Mouse (Mus musculus) 416B (cell line): ENCODE measurements around the gene Gm13539.
"Not testable (repeated sequence)": the region's sequence is repeated elsewhere in the genome, so short reads cannot be mapped to it uniquely, and the experiment has no call there.

Experiments
- DNase-seq: peaks from one replicate; pipeline ENCODE4 v3.0.0; 2011; ENCODE audit warnings: low read depth

Gene Gm13539

DNA sequence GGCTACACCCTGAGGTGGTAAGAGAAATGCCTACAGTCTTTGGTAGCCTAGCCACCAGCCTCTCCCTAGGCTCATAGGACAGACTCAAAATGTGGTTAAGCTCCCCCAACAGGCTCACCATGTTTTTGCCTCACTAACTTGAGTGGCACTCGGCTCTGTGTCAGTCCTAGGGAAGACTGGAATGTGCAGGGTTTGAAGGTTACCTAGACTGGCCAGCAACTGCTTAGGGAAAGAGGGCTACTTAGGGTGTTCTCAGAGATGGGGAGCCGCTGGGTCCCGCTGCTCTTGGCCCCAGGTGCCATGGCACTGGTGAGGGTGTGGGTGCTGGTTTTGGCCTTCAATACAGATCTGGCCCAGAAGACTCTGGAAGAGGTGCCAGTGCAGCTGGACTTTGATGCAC is at the start of gene Gm13539:
Gene Gm13539 (plus strand): TSS at position 301 of the 400 bp plus-strand sequence.
- no peak for DNase-seq

DNA sequence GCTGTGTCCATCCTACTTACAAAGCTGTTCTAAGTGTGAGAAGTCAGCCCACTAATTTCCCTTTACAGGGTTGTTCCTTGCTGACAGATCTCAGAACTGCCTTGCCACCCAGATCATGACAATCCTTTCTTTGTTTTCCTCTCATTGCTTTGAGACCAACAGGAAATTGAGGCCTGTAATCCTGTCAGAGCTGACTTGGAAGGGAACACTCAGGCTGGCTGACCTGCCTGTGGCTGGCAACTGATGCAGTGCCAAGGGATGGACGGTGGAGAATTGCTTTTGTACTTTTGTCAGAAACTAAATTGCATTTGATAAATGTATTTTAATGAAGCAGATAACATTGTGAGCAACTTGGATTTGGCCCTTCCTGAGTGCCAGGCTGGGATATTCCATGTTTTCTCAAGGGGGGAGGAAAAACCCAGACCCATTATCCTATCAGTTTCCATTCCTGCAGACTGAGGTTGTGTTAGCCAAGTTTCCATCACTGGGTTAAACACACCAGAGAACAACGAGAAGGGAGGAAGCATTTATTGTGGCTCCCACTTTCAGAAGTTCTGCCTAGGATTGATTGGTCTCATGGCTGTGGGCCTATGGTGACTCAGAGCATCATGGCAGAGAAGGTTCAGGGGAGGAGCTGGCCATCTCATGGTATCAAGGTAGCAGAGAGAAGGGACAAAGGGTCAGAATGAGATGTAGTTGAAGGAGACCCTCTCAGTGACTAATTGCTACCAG is 48.7 kb upstream of the Gm13539 start:
- DNase-seq, result no peak

DNA sequence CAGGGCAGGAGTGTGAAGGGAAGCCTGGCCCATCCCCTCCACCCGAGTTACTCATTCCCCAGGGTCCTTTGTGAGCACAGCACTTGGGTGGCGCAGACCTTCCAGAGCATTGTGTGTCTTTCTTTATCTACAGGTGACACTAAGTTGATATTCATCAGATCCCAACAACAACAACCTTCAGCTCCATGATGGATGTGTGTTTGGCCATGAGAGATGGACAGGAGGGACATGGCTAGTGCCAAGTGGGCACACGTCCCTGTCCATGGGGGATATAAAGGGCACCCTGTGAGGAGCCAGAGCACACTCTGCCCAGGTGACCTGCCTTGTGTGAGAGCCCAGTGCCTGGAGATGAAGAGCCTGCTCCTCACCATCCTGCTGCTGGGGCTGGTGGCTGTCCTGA is 45.3 kb upstream of the Gm13539 start, which contains the start of gene Obp2b:
Gene Obp2b (plus strand): TSS at position 301 of the 400 bp plus-strand sequence.
- not testable (repeated sequence) for DNase-seq

DNA sequence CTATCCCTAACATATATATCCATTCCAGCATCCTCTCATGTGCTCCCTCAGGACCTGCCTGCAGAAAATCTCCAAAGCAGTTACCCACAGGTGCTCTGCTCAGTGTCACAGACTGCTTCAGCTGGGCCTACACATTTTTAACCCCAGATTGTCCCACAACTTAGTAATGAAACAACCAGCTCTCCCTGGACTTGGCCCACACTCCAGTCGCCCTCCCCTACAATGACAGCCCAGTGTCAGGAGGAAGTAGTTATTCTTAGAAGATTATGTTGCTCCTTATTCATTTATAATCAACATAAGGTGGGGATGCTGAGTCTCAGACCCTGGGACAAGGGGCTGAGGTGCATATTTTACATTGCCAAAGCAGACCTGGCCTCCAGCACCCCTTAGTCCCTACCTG is 40.4 kb upstream of the Gm13539 start:
- peak; percentile 17 for DNase-seq

DNA sequence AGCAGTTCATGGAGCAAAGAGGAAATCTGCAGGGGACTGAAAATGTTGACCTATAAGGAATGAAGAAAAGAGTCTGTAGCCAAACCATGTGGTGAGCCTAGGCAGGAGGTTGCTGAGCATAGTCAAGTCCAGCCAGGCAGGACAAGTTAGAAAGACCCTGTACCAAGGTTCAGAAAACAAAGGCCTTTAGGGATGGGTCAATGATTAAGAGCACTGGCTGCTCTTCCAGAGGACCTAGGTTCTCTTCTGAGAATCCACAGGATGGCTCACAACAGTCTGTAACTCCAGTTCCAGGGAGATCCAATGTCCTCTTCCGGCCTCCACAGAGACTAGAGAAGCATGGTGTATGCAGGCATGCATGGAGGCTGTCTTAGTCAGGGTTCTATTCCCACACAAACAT is 27.9 kb upstream of the Gm13539 start:
- no peak for DNase-seq

DNA sequence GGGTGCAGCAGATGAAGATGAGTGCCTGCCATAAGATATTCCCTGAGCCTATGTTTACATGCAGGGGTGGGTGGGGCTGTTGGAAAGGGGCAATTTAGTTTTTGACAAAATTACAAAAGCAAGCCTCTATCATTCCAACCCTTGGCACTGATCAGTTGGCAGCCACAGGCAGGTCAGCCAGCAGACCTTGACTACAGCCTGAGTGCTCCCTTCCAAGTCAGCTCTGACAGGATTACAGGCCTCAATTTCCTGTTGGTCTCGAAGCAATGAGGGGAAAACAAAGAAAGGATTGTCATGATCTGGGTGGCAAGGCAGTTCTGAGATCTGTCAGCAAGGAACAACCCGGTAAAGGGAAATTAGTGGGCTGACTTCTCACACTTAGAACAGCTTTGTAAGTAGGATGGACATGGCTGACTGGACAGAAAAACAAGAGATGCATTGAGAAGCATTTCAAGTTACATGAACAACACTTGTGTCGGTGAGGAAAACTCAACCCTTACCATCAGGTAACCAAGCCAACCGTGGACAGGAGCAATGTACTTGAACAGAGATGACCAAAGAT is 23.9 kb upstream of the Gm13539 start:
- DNase-seq, result no peak

DNA sequence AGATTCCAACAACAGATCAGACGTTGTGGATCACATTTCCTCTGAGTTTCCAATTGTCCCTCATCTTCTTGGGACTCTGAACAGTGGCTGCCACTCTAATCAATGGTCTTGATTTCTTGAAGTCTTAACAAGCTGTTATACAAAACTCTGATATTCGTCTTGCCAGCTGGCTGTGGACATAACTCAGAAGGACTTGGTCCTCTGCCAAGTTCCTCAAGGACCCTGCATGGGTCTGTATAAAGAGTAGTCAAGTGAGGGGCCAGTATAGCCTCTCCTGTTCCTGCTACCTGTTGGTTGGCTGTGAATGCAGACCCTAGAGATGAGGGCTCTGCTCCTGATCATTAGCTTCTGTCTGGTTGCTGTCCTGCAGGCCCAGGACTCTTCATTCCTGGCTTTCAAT is 16.8 kb upstream of the Gm13539 start, which contains the start of gene Lcn3:
Gene Lcn3 (plus strand): TSS at position 301 of the 400 bp plus-strand sequence.
- DNase-seq, result no peak

DNA sequence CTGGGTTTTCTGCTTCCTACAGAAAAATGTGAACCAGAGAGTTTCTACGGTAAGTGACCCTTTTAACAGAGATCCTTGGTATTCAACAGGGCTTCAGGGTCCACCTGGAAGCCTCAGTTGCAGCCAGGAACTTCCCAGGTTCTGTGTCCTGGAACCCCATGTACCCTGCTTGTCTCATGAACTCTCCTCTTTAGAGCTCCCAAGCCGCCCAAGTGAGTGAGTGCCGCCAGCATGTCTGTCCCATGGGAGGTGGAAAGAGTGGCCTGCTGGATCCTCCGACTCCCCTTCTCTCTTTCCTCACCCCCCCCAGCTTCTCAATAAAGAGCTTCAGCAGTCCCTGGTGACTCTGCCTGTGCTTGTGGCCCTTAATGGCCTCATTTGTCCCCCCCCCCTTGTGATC is 14.3 kb upstream of the Gm13539 start:
- DNase-seq, result no peak

DNA sequence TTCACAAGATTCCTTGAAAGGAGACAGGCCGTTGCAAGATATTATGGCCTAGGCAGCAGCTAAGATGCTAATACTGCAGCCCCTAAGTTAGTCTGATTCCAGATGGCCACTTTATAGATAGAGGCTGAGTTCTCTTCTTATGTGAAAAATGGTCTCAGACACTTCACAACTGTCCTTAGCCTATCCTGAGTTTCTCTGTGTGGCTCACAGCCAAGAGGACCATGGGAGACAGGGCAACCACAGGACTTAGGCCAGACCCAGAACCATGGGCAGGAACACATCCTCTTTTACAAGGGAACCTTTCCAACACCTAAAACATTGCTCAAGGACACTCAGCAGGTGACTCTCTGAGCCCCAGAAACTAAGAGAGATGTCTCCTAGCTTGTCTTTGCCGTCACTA is 8.6 kb upstream of the Gm13539 start:
- no peak for DNase-seq

DNA sequence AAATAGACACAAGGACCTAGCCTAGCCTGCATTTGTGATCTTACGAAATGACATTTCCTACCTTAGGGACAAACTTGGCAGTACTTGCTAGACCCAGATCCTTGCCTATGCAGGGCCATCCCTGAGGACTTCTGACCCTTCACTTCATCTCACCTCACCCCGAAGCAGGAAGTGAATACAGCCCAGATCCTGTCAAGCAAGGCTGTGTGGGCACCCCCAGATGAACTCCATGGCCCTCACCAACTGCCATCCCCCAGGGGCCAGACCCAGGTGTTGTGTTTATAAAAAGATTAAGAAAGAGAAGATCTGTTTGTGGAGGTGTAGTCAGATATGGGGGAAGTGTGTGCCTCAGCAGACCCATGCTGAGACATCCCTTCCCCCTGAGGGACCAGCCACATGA is 7.4 kb upstream of the Gm13539 start:
- DNase-seq, result no peak

DNA sequence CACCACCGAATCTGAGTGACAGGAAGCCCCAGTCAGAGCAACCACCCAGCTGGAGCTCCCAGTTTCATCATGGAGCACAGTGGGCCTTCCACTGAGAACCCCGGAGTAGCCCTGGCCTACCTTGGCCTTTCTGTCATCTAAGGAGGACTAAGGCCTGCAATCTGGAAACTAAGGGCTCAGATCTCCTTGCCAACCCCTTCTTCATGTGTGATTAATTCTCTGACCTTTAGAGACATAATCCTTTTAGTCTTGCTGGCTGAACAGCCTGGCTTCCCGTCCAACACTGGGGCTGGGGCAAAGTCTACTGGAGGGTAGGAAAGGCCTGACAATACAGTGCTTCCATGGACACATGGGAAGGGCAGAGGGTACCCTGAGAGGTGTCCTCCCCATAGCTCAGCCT is 6.1 kb upstream of the Gm13539 start:
- no peak for DNase-seq

DNA sequence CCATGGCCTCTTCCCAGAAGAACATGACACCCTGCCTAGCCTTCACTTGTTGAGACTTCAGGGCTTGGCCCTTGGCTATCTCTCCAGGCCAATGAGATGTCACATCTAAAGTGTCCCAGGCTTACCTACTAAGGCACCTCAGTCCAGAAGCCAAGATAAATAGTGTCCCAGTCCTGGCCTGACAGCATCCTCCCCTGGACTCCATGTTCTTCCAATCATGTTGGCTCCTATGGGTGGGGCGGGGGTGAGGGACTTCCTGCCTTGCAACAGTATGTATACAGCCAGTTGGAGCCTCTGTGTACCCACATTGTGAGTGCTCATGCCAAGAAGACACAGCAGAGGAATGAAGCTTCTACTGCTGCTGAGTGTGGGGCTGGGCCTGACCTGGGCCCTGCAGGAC is 5.3 kb upstream of the Gm13539 start, which contains the start of gene Lcn11:
Gene Lcn11 (plus strand): TSS at position 301 of the 400 bp plus-strand sequence.
- DNase-seq, result no peak

DNA sequence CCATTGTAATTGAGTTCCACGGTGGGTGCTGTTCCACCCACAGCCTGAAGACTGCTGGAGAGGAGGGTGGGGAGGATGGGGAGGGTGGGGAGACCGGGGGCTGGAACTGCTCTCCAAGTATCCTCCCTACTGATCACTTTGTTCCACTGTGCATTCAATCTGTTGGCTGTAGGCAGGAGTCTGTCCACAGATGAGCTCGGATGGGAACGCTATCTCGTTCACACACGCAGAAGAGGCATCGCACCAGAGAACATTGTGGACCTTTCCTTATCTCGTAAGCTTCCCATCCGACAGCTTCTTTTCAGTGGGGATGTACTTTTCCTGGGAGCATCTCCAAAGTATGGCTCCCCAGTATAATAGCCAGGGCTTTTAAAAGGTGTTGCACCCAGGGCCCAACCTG is 3.0 kb upstream of the Gm13539 start:
- no peak for DNase-seq

DNA sequence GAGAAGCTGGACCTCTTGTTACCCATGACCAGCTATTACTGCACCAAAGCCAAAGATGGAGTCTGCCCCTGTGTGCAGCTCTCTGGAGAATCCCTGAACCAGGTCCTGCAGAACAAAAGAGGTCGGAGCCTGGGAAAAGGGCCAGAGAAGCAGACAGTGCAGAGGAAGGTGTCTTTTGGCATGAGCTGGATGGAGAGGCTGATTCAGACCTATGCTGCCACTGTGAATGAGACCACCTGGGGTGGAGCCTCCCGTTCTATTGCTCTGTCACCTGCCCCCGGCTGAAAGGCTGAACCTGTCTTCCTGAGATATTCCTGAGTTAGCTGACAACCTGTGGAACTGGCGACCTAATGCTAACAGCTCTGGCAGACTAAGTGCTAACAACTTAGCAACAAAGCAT is 1.1 kb upstream of the Gm13539 start:
- no peak for DNase-seq

DNA sequence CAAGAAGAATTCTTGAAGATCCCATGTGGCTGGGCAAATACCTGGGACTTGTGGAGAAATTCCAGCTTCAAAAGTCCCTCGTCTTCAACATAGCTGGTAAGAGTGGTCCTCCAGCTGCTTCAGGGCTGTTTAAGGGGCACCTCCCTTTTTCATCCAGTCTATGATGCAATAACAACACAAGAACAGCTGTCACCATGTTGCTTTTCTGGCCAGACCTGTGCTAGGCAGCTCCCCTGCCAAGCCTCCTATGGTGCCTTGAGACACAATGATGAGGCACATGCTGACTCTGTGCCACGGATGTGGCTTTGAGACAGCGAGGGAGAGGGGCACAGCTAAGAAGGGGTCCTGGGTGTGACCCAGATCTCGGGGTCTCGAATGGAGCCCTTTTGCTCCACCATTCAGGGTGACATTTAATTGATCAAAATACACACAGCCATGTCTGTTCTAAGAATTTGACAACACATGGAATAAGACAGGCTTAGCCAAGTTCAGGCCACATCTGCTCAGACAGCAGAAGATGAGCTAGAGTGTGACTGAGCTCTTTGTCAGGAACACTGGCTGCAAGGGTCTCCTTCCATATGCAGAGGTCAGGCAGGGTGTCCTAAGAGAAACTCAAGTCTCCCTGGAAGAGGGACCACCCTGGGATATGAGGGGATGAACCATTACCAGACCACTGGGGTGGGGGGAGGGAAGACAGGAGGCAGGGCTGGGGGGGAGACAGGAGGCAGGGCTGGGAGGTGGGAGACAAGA is 3.7 kb downstream of the Gm13539 start:
- DNase-seq, result no peak

DNA sequence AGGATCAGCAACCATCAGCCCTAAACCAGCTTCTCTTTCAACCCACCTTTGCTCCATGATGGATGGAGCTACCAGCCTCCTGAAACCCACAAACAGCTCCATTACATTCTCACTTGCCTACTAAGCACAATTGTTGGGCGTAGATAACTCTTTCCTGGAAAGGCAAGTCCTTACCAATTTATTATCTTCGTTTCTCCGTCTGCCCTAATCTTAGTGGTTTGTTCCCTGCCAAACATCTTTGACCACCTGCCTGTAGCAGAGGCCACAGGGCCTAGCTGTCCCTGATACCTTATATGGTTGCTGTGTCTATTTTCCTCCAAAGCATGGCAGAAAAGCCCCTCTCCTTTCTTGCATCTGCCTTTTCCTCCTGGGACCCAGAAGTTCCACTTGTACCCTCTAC is 7.0 kb downstream of the Gm13539 start:
- DNase-seq, result no peak

DNA sequence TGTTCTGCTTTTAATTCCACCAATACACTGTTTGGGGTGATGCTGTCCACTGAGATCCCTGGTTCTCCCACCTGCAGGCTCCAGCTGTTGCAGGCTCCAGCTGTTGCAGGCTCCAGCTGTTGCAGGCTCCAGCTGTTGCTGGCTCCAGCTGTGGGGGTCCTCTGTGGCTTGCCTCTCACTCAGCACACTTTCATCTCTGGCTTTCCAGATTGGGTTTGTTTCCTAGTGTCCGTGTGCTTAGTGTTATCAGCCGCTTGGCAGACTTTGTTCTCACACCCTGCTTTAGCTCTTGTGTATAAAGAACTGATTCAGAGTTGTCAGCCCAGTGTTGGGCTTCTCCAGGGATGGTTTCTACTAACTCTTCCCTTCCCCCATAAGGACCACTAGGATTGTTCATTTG is 15.6 kb downstream of the Gm13539 start:
- no peak for DNase-seq

DNA sequence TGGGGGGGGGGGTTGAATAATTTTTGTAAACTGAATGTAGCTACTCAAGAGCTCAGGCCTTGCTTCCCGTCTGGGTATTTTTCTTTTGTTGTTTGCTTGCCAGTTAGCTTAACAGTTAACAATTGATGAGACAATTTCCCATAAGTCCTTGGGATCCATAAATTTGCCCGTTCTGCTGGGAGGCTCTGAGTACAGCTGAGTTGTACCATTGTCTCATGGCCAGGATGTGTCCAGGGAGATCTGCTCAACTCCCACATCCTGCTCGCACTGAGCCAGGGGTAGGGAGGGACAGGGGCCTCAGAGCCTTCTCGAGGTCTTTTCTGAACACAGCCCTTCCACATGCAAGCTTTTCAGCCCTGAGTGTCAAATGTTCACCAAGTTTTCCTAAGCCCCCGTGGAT is 16.0 kb downstream of the Gm13539 start:
- no peak for DNase-seq

DNA sequence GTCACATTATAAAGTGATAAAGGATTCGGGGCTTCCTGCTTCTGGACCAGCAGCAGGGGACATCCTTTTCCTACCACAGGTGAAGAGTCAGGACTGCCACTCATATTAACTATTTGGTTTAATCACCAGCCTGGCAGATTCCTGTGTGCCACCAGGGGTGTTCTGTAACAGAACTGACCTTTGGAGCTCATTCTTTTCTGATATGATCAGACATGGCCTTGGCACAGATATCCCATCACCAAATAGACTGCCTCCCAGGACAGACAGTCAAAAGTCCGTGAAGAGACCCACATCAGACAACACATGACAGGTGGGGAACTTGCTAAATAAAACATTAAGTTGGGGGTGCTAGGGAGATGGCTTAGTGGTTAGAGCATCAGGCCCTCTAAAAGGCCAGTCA is 29.7 kb downstream of the Gm13539 start:
- DNase-seq, result no peak

DNA sequence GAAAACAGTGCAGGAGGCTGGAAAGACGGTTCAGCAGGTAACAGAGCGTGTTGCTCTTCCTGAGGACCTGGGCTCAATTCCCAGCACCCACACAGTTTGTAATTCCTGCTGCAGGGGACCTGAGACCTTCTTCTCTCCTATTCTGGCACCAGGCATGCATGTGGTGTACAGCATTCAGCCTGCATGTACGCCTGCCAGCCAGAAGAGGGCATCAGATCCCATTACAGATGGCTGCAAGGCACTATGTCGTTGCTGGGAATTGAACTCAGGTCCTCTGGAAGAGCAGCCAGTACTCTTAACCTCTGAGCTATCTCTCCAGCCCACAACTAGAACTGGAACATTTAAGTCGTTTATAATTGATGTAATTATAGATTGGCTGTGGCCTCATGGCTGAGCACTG is 31.3 kb downstream of the Gm13539 start:
- no peak for DNase-seq

DNA sequence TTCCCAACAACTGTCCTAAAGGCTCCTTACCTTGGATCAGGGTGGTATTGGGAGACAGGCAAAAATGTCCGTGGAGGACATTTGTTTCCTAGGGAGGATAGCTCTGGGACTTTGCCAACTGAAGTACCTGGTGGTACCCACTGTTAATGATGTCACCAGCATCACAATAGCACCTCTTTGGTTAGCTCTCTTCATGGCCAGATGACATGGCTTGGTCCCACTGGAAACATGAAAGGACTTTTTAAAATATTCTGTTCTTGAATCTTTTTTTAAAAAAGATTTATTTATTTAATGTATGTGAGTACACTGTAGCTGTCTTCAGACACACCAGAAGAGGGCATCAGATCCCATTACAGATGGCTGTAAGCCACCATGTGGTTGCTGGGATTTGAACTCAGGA is 33.7 kb downstream of the Gm13539 start, which contains the start of gene Glt6d1:
Gene Glt6d1 (minus strand): TSS at position 101 of the 400 bp plus-strand sequence.
- DNase-seq, result not testable (repeated sequence)

DNA sequence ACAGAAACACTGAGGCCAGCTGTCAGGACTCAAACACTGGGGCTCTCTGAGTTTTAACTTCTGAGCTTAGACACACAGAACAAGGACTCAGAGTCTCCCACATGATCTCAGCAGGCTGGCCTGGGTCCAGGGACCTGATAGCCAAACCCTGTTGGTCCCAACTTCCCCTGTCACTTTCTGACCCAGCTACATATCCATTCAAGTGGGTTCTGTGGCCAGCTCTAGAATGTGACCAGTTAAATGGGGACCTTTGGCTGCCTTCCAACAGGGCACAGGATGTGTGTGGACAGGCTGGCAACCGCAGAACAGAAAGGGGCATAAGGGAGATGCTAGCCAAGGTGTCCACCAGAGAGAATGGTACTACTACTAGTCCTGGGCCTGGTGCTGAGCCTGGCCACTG is 40.7 kb downstream of the Gm13539 start, which contains the start of gene Lcn9:
Gene Lcn9 (plus strand): TSS at position 348 of the 400 bp plus-strand sequence.
- peak; percentile 77 for DNase-seq

DNA sequence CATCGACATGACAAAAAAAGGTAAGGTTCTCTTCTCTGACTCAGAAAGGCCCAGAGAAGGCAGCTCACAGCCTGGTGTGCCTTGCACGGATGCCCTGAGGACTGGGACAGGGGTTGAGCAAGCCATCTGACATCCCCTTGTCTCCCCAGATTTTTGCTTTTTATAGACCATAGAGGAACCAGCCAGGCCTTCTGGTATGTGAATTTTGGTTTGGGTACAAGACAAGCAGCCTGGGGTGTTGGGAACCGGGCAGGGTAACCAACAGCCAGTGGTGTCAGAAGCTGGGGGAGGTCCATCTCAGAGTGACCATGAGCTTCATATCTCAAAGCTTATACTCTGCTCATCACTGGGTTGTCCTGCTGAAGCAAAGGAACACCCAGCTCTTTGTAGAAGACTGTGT is 42.7 kb downstream of the Gm13539 start:
- no peak for DNase-seq
